Mouse (Mus musculus): ENCODE results near the gene Arsa. TPM values are rescaled to one million over a fixed set of nuclear protein-coding genes. Genes with fewer than 3 reads are reported as not detected.

Arsa gene
- total RNA-seq, 1 experiment from 2014 or later = 7.1 TPM

DNA sequence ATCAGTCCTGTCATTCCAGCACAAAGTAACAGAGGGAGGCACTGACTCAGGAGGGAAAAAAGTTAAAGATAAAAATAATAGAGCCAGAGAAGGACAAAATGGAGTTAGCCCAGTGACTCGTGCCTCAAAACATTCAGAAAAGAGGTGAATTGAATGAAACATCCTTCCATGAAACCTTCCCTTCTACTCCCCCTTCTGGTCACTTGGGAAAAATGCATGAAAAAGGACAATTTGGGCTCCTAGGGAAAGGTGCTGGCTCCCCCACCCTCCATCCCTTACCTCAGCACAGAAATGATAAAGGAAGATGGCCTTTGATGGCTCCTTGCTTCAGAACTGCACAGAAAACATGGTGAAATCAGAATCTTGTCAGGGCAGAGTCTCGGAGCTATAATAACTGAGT, 8.6 kb downstream of the Arsa start:
- peak; percentile 62 to 68 for ATAC-seq (replicated peaks in 1 of 2; ENCODE audit: insufficient read depth in 1 of 2, low FRiP score in 2 of 2, low TSS enrichment in 1 of 2, low read depth in 1 of 2, poor library complexity in 2 of 2, severe bottlenecking in 2 of 2)

DNA sequence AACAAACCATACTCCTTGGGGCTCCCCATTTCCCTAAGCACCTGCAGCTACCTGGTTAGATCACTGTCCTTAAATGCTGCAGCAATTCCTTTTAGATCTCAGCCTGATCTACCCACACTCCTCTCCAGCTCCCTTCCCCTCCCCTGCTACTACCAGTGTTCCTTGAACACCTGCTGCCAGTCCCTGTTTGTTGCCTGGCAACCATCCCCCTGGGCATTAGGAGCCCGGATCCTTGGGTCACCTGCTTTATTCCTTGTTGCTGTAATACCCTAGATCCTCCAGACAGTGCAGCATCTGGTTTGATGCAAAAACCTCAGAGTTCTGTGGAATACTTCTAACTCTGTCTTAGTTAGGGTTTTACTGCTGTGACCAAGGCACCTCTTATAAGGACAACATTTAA, 12.2 kb downstream of the Arsa start:
- no peak for ATAC-seq (replicated peaks in 1 of 2; ENCODE audit: insufficient read depth in 1 of 2, low FRiP score in 2 of 2, low TSS enrichment in 1 of 2, low read depth in 1 of 2, poor library complexity in 2 of 2, severe bottlenecking in 2 of 2)

DNA sequence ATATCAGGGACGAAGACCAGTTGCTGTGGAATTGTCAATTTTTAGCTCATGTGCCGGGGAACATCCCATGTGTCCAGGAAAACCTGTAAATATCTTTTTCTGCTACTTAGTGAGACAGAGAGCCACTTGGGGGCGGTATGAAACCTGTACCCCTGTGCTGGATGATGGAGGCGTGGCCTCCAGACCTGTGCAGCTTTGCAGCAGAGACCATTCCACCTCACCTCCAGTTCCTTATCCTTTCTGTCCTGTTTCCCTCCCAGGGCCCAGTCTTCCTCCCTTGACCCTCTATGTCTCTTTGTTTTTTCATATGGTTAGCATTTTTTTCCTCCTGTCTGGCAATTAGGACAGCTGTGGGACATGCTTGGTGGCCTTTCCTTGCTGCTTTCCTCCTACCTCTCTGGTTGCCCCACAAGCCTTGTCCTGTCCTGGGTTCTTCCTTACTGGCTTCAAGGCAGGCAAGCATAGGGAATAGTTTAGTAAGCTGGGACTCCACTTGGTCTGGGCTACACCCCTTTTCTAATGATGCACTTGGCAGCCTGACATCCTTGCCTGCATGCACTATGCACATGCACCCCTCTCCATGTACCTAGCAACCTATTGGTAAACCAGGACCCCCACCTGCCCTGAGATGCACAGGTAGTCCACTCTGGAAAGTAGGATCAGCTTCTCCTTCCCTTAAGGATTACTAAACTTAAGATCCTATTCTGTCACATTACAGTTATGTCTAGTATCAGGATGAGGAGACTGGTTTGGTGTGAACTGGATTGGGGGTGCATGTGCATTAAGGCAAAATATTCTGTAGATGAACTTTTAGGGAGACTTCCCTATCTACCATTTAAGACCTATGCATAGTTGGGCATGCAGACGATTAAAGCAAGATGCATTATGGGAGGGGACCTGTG, 13.6 kb downstream of the Arsa start:
- 0 out of 4 replicates have a peak, but pooled peaks have one; percentile 28 to 33 for ATAC-seq (replicated peaks in 1 of 2; ENCODE audit: insufficient read depth in 1 of 2, low FRiP score in 2 of 2, low TSS enrichment in 1 of 2, low read depth in 1 of 2, poor library complexity in 2 of 2, severe bottlenecking in 2 of 2)

DNA sequence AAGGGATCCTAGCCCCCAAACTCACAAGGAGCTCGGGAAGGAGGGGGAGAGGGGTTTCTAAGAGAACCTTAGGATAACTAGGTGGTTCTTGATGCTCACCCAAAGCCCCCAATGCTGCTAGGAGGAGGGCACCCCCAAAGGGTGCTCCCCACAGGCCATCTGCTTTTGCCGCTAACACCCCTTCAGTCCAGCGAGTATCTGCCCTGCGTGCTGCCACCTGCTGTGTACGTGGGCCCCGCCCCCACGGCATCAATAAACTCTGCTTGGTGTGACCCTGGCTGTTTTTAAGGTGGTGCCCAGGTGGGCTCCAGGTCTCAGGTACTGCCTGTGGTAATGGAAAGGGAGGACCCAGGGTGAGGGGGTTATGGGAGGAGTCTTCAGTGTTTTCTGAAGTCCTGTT, 15.0 kb downstream of the Arsa start:
- ATAC-seq (replicated peaks in 1 of 2; ENCODE audit: insufficient read depth in 1 of 2, low FRiP score in 2 of 2, low TSS enrichment in 1 of 2, low read depth in 1 of 2, poor library complexity in 2 of 2, severe bottlenecking in 2 of 2) = no peak

DNA sequence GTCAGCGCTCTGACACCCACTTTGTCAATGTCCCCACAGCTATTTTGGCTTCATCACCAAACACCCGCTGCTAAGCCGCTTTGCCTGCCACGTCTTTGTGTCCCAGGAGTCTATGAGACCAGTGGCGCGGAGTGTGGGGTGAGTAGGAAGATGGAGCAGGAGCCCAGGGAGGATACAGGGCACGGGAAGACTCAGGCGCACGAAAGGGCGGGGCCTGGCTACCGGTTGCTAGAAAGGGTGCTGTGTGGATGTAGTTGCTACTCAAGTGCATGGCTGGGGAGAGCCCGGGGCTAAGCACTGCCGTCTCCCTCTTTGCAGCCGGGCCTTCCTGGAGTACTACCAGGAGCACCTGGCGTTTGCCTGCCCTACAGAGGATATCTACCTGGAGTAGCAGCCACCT, 15.9 kb downstream of the Arsa start:
- ATAC-seq (replicated peaks in 1 of 2; ENCODE audit: insufficient read depth in 1 of 2, low FRiP score in 2 of 2, low TSS enrichment in 1 of 2, low read depth in 1 of 2, poor library complexity in 2 of 2, severe bottlenecking in 2 of 2) = no peak

DNA sequence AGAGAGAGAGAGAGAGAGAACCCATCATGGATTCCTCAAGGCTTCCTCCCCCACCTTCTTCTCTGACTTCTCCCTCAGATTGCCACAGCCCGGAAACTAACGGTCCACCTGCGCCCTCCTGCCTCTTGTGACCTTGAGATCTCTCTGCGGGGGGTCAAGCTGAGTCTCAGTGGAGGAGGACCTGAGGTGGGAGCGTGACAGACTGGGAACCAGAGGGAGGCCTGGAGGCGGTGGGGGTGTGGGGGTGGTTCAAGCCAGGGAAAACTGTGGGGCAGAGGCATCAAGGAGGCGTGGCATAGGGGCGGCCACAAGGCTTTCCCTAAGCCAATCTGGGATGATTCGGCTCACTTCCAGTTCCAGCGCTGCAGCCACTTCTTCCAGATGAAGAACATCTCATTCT, 16.9 kb downstream of the Arsa start:
- no peak for ATAC-seq (replicated peaks in 1 of 2; ENCODE audit: insufficient read depth in 1 of 2, low FRiP score in 2 of 2, low TSS enrichment in 1 of 2, low read depth in 1 of 2, poor library complexity in 2 of 2, severe bottlenecking in 2 of 2)

DNA sequence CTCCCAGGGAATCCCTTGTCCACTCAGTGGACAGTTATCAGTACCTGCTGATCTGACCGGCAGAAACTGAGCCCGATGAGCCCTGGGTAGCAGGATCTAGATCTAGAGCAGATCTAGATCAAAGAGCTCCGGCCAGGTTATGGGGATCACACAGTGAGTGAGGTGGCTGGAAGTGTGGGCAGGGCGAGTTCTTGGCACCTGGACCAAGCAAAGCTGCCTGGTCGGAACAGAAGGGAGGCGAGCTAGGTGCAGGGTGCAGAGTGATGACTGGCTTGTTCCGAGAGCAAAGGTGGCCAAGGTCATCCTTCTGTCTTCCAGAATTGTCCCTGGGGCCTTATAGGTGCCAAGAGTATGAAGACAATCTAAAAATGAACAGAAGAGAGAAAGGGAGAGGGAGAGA, 17.4 kb downstream of the Arsa start:
- ATAC-seq (replicated peaks in 1 of 2; ENCODE audit: insufficient read depth in 1 of 2, low FRiP score in 2 of 2, low TSS enrichment in 1 of 2, low read depth in 1 of 2, poor library complexity in 2 of 2, severe bottlenecking in 2 of 2) = no peak

DNA sequence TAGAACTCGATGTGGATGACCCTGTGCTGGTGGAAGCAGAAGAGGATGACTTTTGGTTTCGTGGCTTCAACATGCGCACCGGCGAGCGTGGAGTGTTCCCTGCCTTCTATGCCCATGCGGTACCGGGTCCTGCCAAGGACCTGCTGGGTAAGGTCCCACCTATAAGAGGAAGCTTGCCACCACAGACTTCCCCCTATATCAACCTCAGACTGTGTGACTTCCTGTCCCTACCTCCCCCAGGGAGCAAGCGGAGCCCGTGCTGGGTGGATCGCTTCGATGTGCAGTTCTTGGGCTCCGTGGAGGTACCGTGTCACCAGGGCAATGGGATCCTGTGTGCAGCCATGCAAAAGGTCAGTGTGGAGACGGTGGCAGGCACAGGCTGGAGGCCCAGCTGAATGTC, 18.3 kb downstream of the Arsa start:
- peak; percentile 89 to 93 for ATAC-seq (replicated peaks in 1 of 2; ENCODE audit: insufficient read depth in 1 of 2, low FRiP score in 2 of 2, low TSS enrichment in 1 of 2, low read depth in 1 of 2, poor library complexity in 2 of 2, severe bottlenecking in 2 of 2)

DNA sequence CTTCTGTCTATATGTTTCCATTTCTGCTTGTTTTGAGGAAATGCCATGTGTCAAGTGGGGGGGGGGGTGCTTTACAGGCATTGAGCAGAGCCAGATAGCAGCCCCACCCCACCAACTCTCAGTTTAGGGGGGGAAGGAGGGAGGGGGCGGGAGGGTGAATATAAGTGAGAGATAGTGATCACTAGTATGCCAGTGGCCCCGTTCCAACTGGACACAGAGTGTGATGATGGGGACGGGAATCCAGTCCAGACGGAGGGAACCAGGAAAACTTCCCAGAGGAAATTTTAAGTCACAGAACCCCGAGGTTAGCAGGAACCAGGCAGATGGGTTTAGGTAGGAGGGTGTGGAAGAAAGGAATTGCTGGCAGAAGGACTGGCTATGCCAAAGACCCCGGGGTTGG, 21.6 kb downstream of the Arsa start:
- no peak for ATAC-seq (replicated peaks in 1 of 2; ENCODE audit: insufficient read depth in 1 of 2, low FRiP score in 2 of 2, low TSS enrichment in 1 of 2, low read depth in 1 of 2, poor library complexity in 2 of 2, severe bottlenecking in 2 of 2)

DNA sequence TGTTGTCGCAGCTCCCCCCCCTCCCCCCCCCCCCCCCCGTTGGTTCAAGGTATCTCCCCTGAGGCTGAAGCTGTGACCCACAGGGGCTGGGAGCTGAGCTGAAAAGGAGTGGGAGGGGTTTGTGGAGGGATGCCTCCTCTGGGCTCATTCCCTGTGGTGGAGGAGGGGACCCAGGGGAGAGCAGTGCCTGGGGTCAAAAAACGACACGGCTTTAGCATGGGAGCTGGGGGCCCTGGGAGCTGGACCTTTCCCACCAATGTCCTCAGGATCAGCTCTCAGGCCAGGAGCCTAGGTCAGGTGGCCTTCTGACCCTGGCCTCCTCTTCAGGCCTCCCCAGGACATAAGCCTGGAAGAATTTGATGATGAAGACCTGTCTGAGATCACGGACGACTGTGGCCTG, 22.4 kb downstream of the Arsa start:
- no peak for ATAC-seq (replicated peaks in 1 of 2; ENCODE audit: insufficient read depth in 1 of 2, low FRiP score in 2 of 2, low TSS enrichment in 1 of 2, low read depth in 1 of 2, poor library complexity in 2 of 2, severe bottlenecking in 2 of 2)

DNA sequence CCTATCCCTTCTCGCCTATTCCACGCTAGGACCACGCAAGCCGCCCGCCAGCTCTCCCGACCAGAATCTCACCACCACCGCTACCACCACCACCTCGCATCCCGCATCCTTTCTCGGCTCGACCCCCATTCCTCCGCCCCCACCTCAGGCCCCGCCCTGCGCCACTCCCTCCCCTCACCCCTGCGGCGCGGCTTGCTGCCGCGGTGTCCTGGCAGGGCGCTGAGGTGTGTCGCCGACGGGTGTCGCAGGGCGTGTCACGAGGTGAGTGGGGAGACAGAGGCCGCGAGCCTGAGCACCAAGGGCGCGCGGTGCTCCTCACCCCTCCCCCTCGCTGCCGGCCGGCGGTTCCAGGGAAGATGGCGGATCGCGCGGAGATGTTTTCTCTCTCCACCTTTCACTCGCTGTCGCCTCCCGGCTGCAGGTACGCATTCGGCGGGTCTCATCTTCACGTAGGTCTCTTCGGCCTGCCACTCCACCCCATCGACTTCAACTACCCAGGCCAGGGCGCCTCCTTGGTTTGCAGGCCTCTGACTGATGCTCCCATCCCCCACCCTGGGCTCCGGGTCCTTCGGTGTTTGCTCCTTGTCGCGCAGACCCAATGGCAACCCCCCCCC, 23.3 kb downstream of the Arsa start, which contains the start of gene Mapk8ip2:
TSS of gene Mapk8ip2 (plus strand) at position 49 of the 614 bp plus-strand sequence.
- no peak for ATAC-seq (replicated peaks in 1 of 2; ENCODE audit: insufficient read depth in 1 of 2, low FRiP score in 2 of 2, low TSS enrichment in 1 of 2, low read depth in 1 of 2, poor library complexity in 2 of 2, severe bottlenecking in 2 of 2)

DNA sequence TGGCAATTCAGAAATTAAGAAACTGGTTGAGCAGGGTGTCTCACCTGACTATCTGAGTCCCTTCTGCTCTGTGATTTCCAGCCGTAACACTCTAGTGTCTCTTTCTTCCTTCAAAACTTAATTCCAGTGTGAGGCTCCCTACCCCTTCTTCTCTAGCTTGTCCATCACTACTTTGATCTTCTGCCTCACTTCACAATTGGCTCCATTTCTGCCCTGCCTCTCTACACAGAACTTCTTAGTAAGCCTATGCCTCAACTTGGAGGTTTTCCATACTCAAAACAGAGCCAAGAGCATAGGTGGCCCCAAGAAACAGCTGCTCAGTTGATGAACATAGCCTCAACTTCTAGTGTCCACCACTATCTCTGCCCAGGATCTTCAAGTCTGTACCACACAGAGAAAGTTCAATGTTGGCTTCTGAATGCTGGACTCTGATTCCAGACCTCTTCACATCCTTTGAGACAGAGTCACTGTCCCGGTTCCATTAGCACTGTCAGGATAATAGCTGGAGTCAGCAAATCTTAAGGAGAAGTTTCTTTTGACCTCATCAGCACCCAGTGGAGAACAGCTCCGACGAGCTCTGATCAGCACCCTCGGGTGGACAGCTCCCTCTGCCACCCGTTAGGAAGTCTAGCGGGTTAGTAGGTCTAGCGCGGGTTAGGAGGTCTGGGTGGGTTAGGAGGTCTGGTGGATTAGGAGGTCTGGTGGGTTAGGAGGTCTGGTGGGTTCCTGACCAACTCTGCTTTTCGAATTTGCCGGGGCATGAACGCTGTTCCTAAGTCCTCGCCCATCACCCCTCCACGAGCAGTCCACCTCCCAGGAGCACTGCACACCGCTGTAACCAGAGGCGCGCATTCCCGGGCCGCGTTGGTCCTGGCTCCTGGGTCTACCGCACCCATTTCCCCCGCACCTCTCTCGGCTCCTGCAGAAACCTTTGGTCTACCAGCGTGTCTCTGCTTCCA, 24.0 kb downstream of the Arsa start:
- ATAC-seq (replicated peaks in 1 of 2; ENCODE audit: insufficient read depth in 1 of 2, low FRiP score in 2 of 2, low TSS enrichment in 1 of 2, low read depth in 1 of 2, poor library complexity in 2 of 2, severe bottlenecking in 2 of 2) = peak; percentile 75 to 88

DNA sequence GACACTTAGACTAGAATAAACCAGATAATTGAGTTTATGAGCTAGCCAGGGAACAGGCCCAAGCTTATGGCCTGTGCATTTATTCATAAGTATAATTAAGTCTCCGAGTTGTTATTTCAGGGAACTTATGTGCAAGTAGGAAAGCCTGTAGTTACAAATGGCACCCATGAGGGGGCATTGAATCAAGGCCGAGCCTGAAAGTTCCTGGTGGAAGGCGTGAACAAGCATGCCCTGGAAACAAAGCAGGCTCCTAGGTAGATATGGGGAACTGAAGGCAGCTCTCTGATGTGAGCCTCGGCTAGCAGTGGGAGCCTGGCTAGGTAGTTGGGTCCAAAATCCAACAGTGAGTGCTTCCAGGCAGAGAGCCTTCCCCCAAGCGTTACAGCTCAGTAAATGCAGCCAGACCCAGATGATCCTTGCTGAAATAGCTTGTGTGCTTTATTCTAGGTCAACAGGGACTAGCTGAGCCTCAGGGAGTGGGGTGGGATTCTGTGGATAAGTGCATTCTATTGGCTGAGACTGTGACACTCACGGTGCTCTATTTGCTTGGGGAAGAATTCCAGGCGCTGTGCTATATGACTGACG, 34.6 kb downstream of the Arsa start:
- 0 out of 4 replicates have a peak, but pooled peaks have one; percentile 42 for ATAC-seq (replicated peaks in 1 of 2; ENCODE audit: insufficient read depth in 1 of 2, low FRiP score in 2 of 2, low TSS enrichment in 1 of 2, low read depth in 1 of 2, poor library complexity in 2 of 2, severe bottlenecking in 2 of 2)

DNA sequence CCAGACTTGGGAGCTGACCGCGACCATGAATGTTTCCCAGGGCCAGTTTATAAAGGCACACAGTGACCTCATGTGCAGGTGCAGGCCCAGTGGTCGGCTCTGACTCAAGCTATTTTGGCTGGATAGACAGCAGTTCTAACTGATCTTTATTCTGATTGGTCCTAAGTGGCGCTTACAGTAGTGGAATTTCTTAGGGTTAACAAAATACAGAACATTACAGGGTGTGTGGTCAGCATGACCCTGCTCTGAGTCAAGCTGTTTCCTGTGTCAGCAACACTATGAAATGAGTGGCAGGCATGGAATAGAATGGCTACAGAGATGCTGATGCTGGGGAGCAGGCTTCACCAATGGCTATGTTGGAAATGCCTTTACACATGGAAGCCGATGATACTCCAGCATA, 41.3 kb downstream of the Arsa start:
- ATAC-seq (replicated peaks in 1 of 2; ENCODE audit: insufficient read depth in 1 of 2, low FRiP score in 2 of 2, low TSS enrichment in 1 of 2, low read depth in 1 of 2, poor library complexity in 2 of 2, severe bottlenecking in 2 of 2) = no peak

DNA sequence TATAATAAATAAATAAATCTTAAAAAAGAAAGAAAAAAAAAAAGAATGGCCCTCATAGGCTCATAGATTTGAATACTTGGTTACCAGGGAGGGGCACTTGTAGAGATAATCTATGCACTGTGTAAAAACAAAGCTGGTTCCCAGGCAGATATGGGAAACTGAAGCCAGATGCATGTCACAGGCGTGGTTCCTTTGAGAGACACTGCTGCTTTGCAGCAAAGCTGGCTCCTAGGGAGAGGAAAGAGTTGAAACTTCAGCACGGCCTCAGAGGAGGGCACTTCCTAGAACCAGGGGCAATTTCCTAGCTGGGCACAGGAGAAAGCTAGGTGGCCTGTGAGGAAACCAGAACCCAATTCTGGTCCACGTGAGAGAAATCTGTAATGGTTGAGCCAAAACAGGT, 43.1 kb downstream of the Arsa start:
- no peak for ATAC-seq (replicated peaks in 1 of 2; ENCODE audit: insufficient read depth in 1 of 2, low FRiP score in 2 of 2, low TSS enrichment in 1 of 2, low read depth in 1 of 2, poor library complexity in 2 of 2, severe bottlenecking in 2 of 2)

DNA sequence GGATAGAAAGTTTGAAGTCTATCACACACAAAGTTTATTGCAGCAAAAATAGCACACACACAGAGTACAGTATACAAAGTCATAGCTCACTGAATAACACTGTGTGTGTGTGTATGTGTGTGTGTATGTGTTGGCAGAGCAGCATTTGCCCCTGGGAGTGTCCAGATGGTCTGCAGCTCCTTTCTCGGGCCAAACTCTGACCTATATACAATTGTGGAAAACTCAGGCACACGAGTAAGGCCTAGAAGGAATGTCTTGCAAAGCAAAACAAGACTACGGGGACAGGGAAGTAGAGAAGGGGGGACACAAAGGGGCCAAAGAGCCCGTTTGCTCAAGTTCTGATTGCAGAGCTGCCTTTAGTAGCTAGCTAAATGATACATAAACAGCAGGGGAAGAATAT, 44.3 kb downstream of the Arsa start:
- ATAC-seq (replicated peaks in 1 of 2; ENCODE audit: insufficient read depth in 1 of 2, low FRiP score in 2 of 2, low TSS enrichment in 1 of 2, low read depth in 1 of 2, poor library complexity in 2 of 2, severe bottlenecking in 2 of 2) = no peak

DNA sequence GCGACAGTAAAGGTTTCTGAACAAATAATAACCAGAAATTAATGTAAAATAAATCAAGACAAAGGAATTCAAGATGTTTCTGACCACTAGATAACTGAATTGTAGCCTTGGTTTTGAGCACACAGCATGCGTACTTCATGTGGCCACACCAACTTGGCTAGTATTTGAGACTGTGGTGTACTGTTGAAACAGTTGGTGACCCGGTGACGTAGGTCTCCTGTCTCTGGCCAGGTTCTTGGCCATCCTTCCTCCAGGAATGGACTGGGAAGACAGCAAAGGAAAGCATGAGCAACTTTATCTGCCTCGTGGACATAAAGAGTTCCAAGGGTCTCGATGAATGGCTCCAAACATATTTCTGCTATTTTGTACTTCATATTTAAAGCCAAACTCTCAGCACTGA, 45.4 kb downstream of the Arsa start:
- ATAC-seq (replicated peaks in 1 of 2; ENCODE audit: insufficient read depth in 1 of 2, low FRiP score in 2 of 2, low TSS enrichment in 1 of 2, low read depth in 1 of 2, poor library complexity in 2 of 2, severe bottlenecking in 2 of 2) = no peak

Data from hematopoietic stem cell, adult 5-6 weeks (primary cell).